Mouse (Mus musculus): ENCODE measurements around the gene Gm20388.

DNA sequence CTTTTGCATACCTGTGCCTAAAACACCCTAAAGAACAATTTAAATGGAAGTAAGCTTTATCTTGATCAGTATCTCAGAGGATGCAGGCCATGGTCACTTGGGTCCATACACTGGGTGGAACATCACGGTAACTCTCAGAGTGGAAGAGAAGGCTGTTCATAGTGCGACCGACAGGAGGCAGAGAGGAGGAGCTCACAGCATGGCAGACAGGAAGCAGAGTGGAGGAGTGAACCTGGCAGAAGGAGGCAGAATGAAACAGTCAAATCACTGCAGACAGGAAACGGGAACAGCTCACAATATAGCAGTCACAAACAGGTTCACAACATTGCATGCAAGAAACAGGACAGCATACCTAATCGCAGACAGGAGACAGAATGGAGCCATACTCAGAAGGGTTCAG, 4239.9 kb downstream of the Gm20388 start:
- TF ChIP-seq POLR2A (IDR thresholded peaks at IDR 0.05; ENCODE audit: extremely low read depth, insufficient read depth, low read length) (no peak), CTCF (IDR thresholded peaks at IDR 0.05; ENCODE audit: extremely low read depth, insufficient read depth, low read length) (no peak)

All from cortical plate, adult 2 months (tissue).